Mouse (Mus musculus) liver, embryonic 15.5 days (tissue): Measurements from ENCODE around the gene Card6. TPM values are rescaled to one million over a fixed set of nuclear protein-coding genes. Genes with fewer than 3 reads are reported as not detected.

Experiments used
- ATAC-seq: fragments of 200-750 bp; cut with Nextera tagmentation; 2 replicates; pipeline ENCODE4 v1.8.0; 2017; ENCODE audit warnings: moderate number of reproducible peaks, mild to moderate bottlenecking, moderate library complexity; ENCODE audit not compliant: insufficient read depth
- H3K27ac ChIP-seq: fragments of 300-500 bp; sonication (generic); replicated peaks from 2 replicates; pipeline ENCODE4 v1.5.1; 2015; ENCODE audit warnings: mild to moderate bottlenecking, inconsistent platforms
- H3K27me3 ChIP-seq: fragments of 300-500 bp; sonication (generic); 2 replicates; pipeline ENCODE4 v1.6.1; 2015; ENCODE audit warnings: mild to moderate bottlenecking, inconsistent platforms
- H3K36me3 ChIP-seq: fragments of 300-500 bp; sonication (generic); replicated peaks from 2 replicates; pipeline ENCODE4 v1.6.1; 2015; ENCODE audit warnings: moderate library complexity, mild to moderate bottlenecking, inconsistent platforms
- H3K4me1 ChIP-seq: fragments of 300-500 bp; sonication (generic); replicated peaks from 2 replicates; pipeline ENCODE4 v1.6.1; 2015; ENCODE audit warnings: inconsistent platforms
- H3K4me2 ChIP-seq: fragments of 300-500 bp; sonication (generic); 2 replicates; pipeline ENCODE4 v1.6.1; 2015; ENCODE audit warnings: moderate library complexity, mild to moderate bottlenecking, inconsistent platforms
- H3K4me3 ChIP-seq: fragments of 300-500 bp; sonication (generic); replicated peaks from 2 replicates; pipeline ENCODE4 v1.5.1; 2015; ENCODE audit warnings: mild to moderate bottlenecking, inconsistent platforms
- H3K9ac ChIP-seq: fragments of 300-500 bp; sonication (generic); 2 replicates; pipeline ENCODE4 v1.6.1; 2015; ENCODE audit warnings: moderate library complexity, mild to moderate bottlenecking, inconsistent platforms
- H3K9me3 ChIP-seq: fragments of 300-500 bp; sonication (generic); replicated peaks from 2 replicates; pipeline ENCODE4 v1.6.1; 2016; ENCODE audit warnings: inconsistent platforms
- WGBS: fragments of 180-500 bp; shearing (Covaris S2); methylation state at CpG from one replicate; pipeline ENCODE4 v1.1.7; 2015; ENCODE audit warnings: mixed read lengths; ENCODE audit not compliant: insufficient replicate concordance; 5-methylcytosine and 5-hydroxymethylcytosine counted together
- polyA plus RNA-seq: library from polyadenylated mRNA; unstranded; fragments of >200 nt; fragmentation: Nextera tagmentation; extraction: Ambion mirVana; gene quantifications from 2 replicates; pipeline ENCODE4 v1.2.1, GENCODE M21; 2015

The Card6 gene
- polyA plus RNA-seq, 1 experiment from 2014 or later: 1.2 TPM

DNA sequence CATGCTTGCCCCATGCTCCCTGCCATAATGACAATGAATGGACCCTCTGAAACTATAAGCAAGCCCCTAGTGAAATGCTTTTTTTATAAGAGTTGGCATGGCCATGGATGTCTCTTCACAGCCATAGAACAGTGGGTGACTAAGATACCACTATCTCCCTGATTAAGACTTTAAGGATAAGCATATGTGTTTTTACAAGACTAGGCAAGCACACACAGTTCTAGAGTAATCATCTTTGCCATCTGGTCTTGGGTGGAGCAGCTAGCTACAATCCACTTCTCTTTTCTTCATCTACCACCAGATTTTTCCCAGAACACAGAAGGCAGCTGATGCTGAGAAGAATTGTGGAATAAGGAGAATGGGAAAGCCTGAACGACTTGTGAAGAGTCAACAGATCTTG, 27.1 kb downstream of the Card6 start:
- H3K27me3 ChIP-seq: no peaks in the 10 kb centered on the region
- no peaks in the 10 kb centered on the region for H3K9me3 ChIP-seq
- no peaks in the 10 kb centered on the region for H3K4me1 ChIP-seq
- no peak overlapping the region for H3K27ac ChIP-seq
- no peaks in the 10 kb centered on the region for H3K36me3 ChIP-seq
- no peak overlapping the region for H3K4me3 ChIP-seq
- no peak overlapping the region for H3K4me2 ChIP-seq
- no peak overlapping the region for H3K9ac ChIP-seq
- 36% methylated on average over 1 of the region's 1 CpGs for WGBS
- no peak for ATAC-seq

DNA sequence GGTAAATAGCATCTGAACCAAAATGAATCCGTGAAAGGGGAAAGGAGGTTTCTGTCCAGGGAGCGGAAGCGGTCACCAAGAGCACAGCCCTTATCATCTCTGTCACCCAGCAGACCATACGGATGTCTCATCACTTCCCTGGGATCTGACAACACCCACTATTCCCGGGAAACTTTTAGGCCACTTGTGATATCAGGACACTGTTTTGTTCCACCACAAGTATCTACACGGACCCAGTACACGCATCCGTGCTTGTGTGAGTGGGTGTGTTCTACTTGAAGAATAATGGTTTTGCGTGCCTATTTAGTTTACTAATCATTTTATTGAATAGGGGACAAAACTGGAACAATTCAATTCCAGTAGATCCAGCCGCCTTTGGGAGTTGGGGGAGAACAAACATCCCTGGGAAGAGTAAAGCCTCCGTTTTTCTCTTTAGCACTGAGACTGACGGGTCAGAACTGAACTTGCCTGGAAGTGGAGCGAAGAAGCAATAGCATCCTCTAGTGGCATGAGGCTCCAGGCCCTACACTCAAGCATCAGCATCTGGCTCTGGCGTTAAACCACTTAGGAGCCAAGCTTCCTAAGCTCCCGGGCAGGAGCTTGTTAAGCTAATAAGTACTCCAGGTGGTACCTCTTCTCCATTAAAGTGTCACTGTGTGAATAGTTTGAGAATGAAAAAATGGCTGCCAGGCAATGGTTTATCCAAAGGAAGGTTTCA, 39.4 kb downstream of the Card6 start:
- whole genome bisulfite sequencing: 53% methylated on average over 15 of the region's 15 CpGs

DNA sequence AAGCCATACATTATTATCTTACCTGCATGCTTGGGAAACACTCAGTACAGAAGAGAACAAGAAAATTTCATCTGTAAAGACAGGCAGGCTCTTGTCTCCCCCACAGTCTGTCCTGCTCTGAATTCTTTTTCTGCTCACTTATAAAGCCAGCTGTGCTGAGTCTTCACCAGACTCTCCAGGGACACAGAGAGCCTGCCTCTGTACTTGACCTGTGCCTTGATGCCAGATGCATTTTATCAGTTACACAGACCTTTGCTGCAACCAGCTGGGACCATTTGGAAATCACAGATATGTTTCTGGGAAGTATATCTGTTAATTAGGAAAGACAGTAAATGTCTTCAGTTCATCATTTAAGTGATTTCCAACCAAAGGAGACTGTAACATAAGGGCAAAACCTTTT, 44.7 kb downstream of the Card6 start, which contains the start of gene C7:
TSS of gene C7 (minus strand) at position 106 of the 400 bp plus-strand sequence.
- ATAC-seq: no peak
- Histone ChIP-seq H3K4me1 (no peaks in the 10 kb centered on the region), H3K9me3 (no peaks in the 10 kb centered on the region), H3K36me3 (no peaks in the 10 kb centered on the region), H3K9ac (no peak within 1 kb of the TSS), H3K27ac (no peak within 1 kb of the TSS), H3K27me3 (no peaks in the 10 kb centered on the region), H3K4me3 (no peak within 1 kb of the TSS), H3K4me2 (no peak within 1 kb of the TSS)

More for the DNA sequence above, 39.4 kb downstream of the Card6 start:
- Histone ChIP-seq H3K4me1 (no peaks in the 10 kb centered on the region), H3K9me3 (no peaks in the 10 kb centered on the region), H3K9ac (no peak overlapping the region), H3K27me3 (no peaks in the 10 kb centered on the region), H3K36me3 (no peaks in the 10 kb centered on the region), H3K4me2 (no peak overlapping the region), H3K4me3 (no peak overlapping the region), H3K27ac (no peak overlapping the region)
- ATAC-seq: no peak

Other genes with a start within 250 kb of the Card6 start
- gene Mroh2b, start 209.8 kb downstream of the Card6 start, polyA plus RNA-seq: not detected in 2 replicates
- gene C7, start 44.8 kb downstream of the Card6 start, polyA plus RNA-seq: not detected in 2 replicates
- gene Rpl37, start 8.1 kb upstream of the Card6 start, polyA plus RNA-seq: 195 and 292 TPM in 2 replicates
- 11.4 and 12.2 TPM in 2 replicates for gene Prkaa1, start 35.3 kb upstream of the Card6 start, polyA plus RNA-seq
- gene Ttc33, start 77.0 kb upstream of the Card6 start, polyA plus RNA-seq: 13.5 and 15.7 TPM in 2 replicates
- 1.5 and 1.6 TPM in 2 replicates for gene Ptger4, start 135.6 kb upstream of the Card6 start, polyA plus RNA-seq